Mouse (Mus musculus): ENCODE results near the gene Chpf2. TPM values are rescaled to one million over a fixed set of nuclear protein-coding genes. Genes with fewer than 3 reads are reported as not detected.

Chpf2 gene
- total and polyA plus RNA-seq, 3 experiments = 7.3 to 19.9 (median 15.8) TPM

- Histone ChIP-seq H3K9me3 (replicated peaks) (no peaks in the 10 kb centered on the region), H3K4me3 (ENCODE audit: low read depth, low read length) (no peak overlapping the region), H3K36me3 (replicated peaks) (no peaks in the 10 kb centered on the region), H3K27me3 (ENCODE audit: insufficient read depth, low read length) (peaks cover 61% of the 10 kb centered on the region), H3K4me1 (ENCODE audit: insufficient read depth, low read depth, low read length) (peaks cover 3% of the 10 kb centered on the region; the same call in 1 of the 2 replicates)
- TF ChIP-seq POLR2AphosphoS5 (IDR thresholded peaks at IDR 0.05; ENCODE audit: insufficient replicate concordance, low read depth, low read length) (no peak), GATA1 (IDR thresholded peaks at IDR 0.05; ENCODE audit: borderline replicate concordance, low read length) (no peak)
- ATAC-seq (ENCODE audit: extremely low read depth, insufficient number of reproducible peaks, low FRiP score, poor library complexity, severe bottlenecking) (no peak), DNase-seq (ENCODE audit: low spot score) (no peak)
Measured at GRCm38 (mm10) chr5:24605321-24605979, 18.9 kb downstream of the Chpf2 start.

GRCm38 (mm10) chr5:24605980-24606665 is 19.6 kb downstream of the Chpf2 start:
- Histone ChIP-seq H3K9me3 (replicated peaks) (no peaks in the 10 kb centered on the region), H3K4me3 (ENCODE audit: low read depth, low read length) (no peak overlapping the region), H3K4me1 (ENCODE audit: insufficient read depth, low read depth, low read length) (peaks cover 3% of the 10 kb centered on the region; the same call in 1 of the 2 replicates), H3K27me3 (ENCODE audit: insufficient read depth, low read length) (peaks cover 56% of the 10 kb centered on the region), H3K36me3 (replicated peaks) (no peaks in the 10 kb centered on the region)
- ATAC-seq (ENCODE audit: extremely low read depth, insufficient number of reproducible peaks, low FRiP score, poor library complexity, severe bottlenecking) (no peak), DNase-seq (ENCODE audit: low spot score) (no peak)
- no peak for TF ChIP-seq GATA2 (IDR thresholded peaks at IDR 0.05; ENCODE audit: borderline replicate concordance, low read depth, low read length)
- TF ChIP-seq CTCF (IDR thresholded peaks at IDR 0.05; ENCODE audit: low read depth, low read length) = no peak
- TF ChIP-seq TAL1 (conservative IDR thresholded peaks at IDR 0.05; ENCODE audit: low read depth, low read length) = no peak
- TF ChIP-seq POLR2AphosphoS5 (IDR thresholded peaks at IDR 0.05; ENCODE audit: insufficient replicate concordance, low read depth, low read length) = no peak
- no peak for TF ChIP-seq GATA1 (IDR thresholded peaks at IDR 0.05; ENCODE audit: borderline replicate concordance, low read length)

GRCm38 (mm10) chr5:24609388-24609787 is 22.8 kb downstream of the Chpf2 start:
- TF ChIP-seq CTCF (IDR thresholded peaks at IDR 0.05; ENCODE audit: low read depth, low read length) (no peak), GATA2 (IDR thresholded peaks at IDR 0.05; ENCODE audit: borderline replicate concordance, low read depth, low read length) (no peak), GATA1 (IDR thresholded peaks at IDR 0.05; ENCODE audit: borderline replicate concordance, low read length) (no peak), TAL1 (conservative IDR thresholded peaks at IDR 0.05; ENCODE audit: low read depth, low read length) (no peak), POLR2AphosphoS5 (IDR thresholded peaks at IDR 0.05; ENCODE audit: insufficient replicate concordance, low read depth, low read length) (no peak)
- DNase-seq (ENCODE audit: low spot score) (no peak), ATAC-seq (ENCODE audit: extremely low read depth, insufficient number of reproducible peaks, low FRiP score, poor library complexity, severe bottlenecking) (no peak)
- Histone ChIP-seq H3K27me3 (ENCODE audit: insufficient read depth, low read length) (peaks cover 27% of the 10 kb centered on the region; the same call in 1 of the 2 replicates), H3K4me3 (ENCODE audit: low read depth, low read length) (no peak overlapping the region), H3K36me3 (replicated peaks) (no peaks in the 10 kb centered on the region), H3K4me1 (ENCODE audit: insufficient read depth, low read depth, low read length) (no peaks in the 10 kb centered on the region), H3K9me3 (replicated peaks) (no peaks in the 10 kb centered on the region)

- no peaks in the 10 kb centered on the region for H3K4me1 ChIP-seq (ENCODE audit: insufficient read depth, low read depth, low read length)
- no peak overlapping the region for H3K4me3 ChIP-seq (ENCODE audit: low read depth, low read length)
- H3K36me3 ChIP-seq (replicated peaks) = no peaks in the 10 kb centered on the region
- H3K27me3 ChIP-seq (ENCODE audit: insufficient read depth, low read length) = peaks cover 20% of the 10 kb centered on the region; the same call in 1 of the 2 replicates
- H3K9me3 ChIP-seq (replicated peaks) = no peaks in the 10 kb centered on the region
- TF ChIP-seq CTCF (IDR thresholded peaks at IDR 0.05; ENCODE audit: low read depth, low read length) (no peak), TAL1 (conservative IDR thresholded peaks at IDR 0.05; ENCODE audit: low read depth, low read length) (no peak), POLR2AphosphoS5 (IDR thresholded peaks at IDR 0.05; ENCODE audit: insufficient replicate concordance, low read depth, low read length) (no peak), GATA2 (IDR thresholded peaks at IDR 0.05; ENCODE audit: borderline replicate concordance, low read depth, low read length) (no peak), GATA1 (IDR thresholded peaks at IDR 0.05; ENCODE audit: borderline replicate concordance, low read length) (no peak)
- ATAC-seq (ENCODE audit: extremely low read depth, insufficient number of reproducible peaks, low FRiP score, poor library complexity, severe bottlenecking) (no peak), DNase-seq (ENCODE audit: low spot score) (no peak)
Measured at GRCm38 (mm10) chr5:24611366-24612301, 25.1 kb downstream of the Chpf2 start.

GRCm38 (mm10) chr5:24612302-24612649 is 25.7 kb downstream of the Chpf2 start:
- DNase-seq (ENCODE audit: low spot score) (no peak), ATAC-seq (ENCODE audit: extremely low read depth, insufficient number of reproducible peaks, low FRiP score, poor library complexity, severe bottlenecking) (no peak)
- no peak overlapping the region for H3K4me3 ChIP-seq (ENCODE audit: low read depth, low read length)
- H3K27me3 ChIP-seq (ENCODE audit: insufficient read depth, low read length) = peaks cover 21% of the 10 kb centered on the region
- TF ChIP-seq GATA1 (IDR thresholded peaks at IDR 0.05; ENCODE audit: borderline replicate concordance, low read length) = no peak
- no peak for TF ChIP-seq GATA2 (IDR thresholded peaks at IDR 0.05; ENCODE audit: borderline replicate concordance, low read depth, low read length)
- no peak for TF ChIP-seq CTCF (IDR thresholded peaks at IDR 0.05; ENCODE audit: low read depth, low read length)
- no peak for TF ChIP-seq POLR2AphosphoS5 (IDR thresholded peaks at IDR 0.05; ENCODE audit: insufficient replicate concordance, low read depth, low read length)
- TF ChIP-seq TAL1 (conservative IDR thresholded peaks at IDR 0.05; ENCODE audit: low read depth, low read length) = no peak
- no peaks in the 10 kb centered on the region for H3K4me1 ChIP-seq (ENCODE audit: insufficient read depth, low read depth, low read length)
- no peaks in the 10 kb centered on the region for H3K9me3 ChIP-seq (replicated peaks)
- H3K36me3 ChIP-seq (replicated peaks) = no peaks in the 10 kb centered on the region

- ATAC-seq (ENCODE audit: extremely low read depth, insufficient number of reproducible peaks, low FRiP score, poor library complexity, severe bottlenecking) = no peak
- no peak overlapping the region for H3K4me3 ChIP-seq (ENCODE audit: low read depth, low read length)
- H3K27me3 ChIP-seq (ENCODE audit: insufficient read depth, low read length) = peaks cover 18% of the 10 kb centered on the region
Measured at GRCm38 (mm10) chr5:24615097-24615496, 28.6 kb downstream of the Chpf2 start.

More at GRCm38 (mm10) chr5:24615097-24615496, 28.6 kb downstream of the Chpf2 start:
- H3K9me3 ChIP-seq (replicated peaks) = no peaks in the 10 kb centered on the region
- no peaks in the 10 kb centered on the region for H3K36me3 ChIP-seq (replicated peaks)
- no peak for DNase-seq (ENCODE audit: low spot score)
- H3K4me1 ChIP-seq (ENCODE audit: insufficient read depth, low read depth, low read length) = no peaks in the 10 kb centered on the region
- no peak for TF ChIP-seq POLR2AphosphoS5 (IDR thresholded peaks at IDR 0.05; ENCODE audit: insufficient replicate concordance, low read depth, low read length)
- no peak for TF ChIP-seq CTCF (IDR thresholded peaks at IDR 0.05; ENCODE audit: low read depth, low read length)
- TF ChIP-seq GATA2 (IDR thresholded peaks at IDR 0.05; ENCODE audit: borderline replicate concordance, low read depth, low read length) = no peak

Data from G1E (cell line).